Mouse (Mus musculus): ENCODE measurements around the gene Gemin5.

- TF ChIP-seq CTCF (IDR thresholded peaks at IDR 0.05; ENCODE audit: low read depth) (no peak), EP300 (IDR thresholded peaks at IDR 0.05; ENCODE audit: low read depth) (no peak)
Observed at GRCm38 (mm10) chr11:58103344-58103653, 65.0 kb downstream of the Gemin5 start.
